Mouse (Mus musculus) brain, embryonic 14.5 days (tissue): ENCODE results near the gene Atxn7l1.

Experiments
- CTCF ChIP-seq: fragments of 200-500 bp; IDR thresholded peaks from 2 replicates; pipeline ENCODE4 v1.5.1; 2012; ENCODE audit warnings: inconsistent platforms, mild to moderate bottlenecking, moderate library complexity, borderline replicate concordance; ENCODE audit not compliant: insufficient read depth, insufficient read length; ENCODE audit errors: extremely low read depth
- POLR2A ChIP-seq: fragments of 200-500 bp; IDR thresholded peaks from 2 replicates; pipeline ENCODE4 v1.6.1; 2012; ENCODE audit warnings: mild to moderate bottlenecking, inconsistent platforms, borderline replicate concordance; ENCODE audit not compliant: poor library complexity, insufficient read depth, insufficient read length, severe bottlenecking; ENCODE audit errors: extremely low read depth

DNA sequence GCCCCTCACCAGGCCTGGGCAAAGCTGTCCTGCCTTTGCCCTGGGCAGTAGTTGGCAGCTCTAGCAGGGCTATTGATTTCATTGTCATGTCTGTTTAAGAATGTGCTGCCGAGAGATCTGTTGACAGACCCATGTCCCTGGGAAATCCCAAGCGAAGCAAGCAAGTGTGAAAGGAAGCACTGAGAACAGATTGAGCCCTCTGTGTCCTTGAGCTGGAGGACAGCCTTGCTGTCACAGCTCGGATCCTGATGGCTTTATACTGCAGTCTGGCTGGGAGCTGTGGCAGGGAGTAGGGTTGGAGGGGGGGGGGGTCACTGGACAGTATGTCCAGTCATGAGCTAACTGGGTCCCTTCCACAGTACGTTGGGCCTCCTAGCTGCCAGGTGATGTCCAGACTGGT is 41.8 kb upstream of the Atxn7l1 start:
- TF ChIP-seq CTCF = no peak
- TF ChIP-seq POLR2A = no peak
